Mouse (Mus musculus) liver, embryonic 12.5 days (tissue): Measurements from ENCODE around the gene Lpar3. TPM values are rescaled to one million over a fixed set of nuclear protein-coding genes. Genes with fewer than 3 reads are reported as not detected.
"Not testable (repeated sequence)": the region's sequence is repeated elsewhere in the genome, so short reads cannot be mapped to it uniquely, and the experiment has no call there.

Source experiments
- ATAC-seq: fragments of 200-750 bp; cut with Nextera tagmentation; 2 replicates; pipeline ENCODE4 v1.8.0; 2017; ENCODE audit warnings: moderate number of reproducible peaks, mild to moderate bottlenecking, moderate library complexity
- H3K27ac ChIP-seq: fragments of 300-500 bp; sonication (generic); 2 replicates; pipeline ENCODE4 v1.5.1; 2016; ENCODE audit warnings: mild to moderate bottlenecking
- H3K27me3 ChIP-seq: fragments of 300-500 bp; sonication (generic); replicated peaks from 2 replicates; pipeline ENCODE4 v1.6.1; 2016; ENCODE audit warnings: mild to moderate bottlenecking, moderate library complexity
- H3K36me3 ChIP-seq: fragments of 300-500 bp; sonication (generic); 2 replicates; pipeline ENCODE4 v1.6.1; 2016; ENCODE audit warnings: mild to moderate bottlenecking, moderate library complexity
- H3K4me1 ChIP-seq: fragments of 300-500 bp; sonication (generic); 2 replicates; pipeline ENCODE4 v1.6.1; 2016
- H3K4me2 ChIP-seq: fragments of 300-500 bp; sonication (generic); 2 replicates; pipeline ENCODE4 v1.6.1; 2016; ENCODE audit warnings: mild to moderate bottlenecking, moderate library complexity
- H3K4me3 ChIP-seq: fragments of 300-500 bp; sonication (generic); 2 replicates; pipeline ENCODE4 v1.5.1; 2016; ENCODE audit warnings: mild to moderate bottlenecking, moderate library complexity
- H3K9ac ChIP-seq: fragments of 300-500 bp; sonication (generic); 2 replicates; pipeline ENCODE4 v1.6.1; 2016; ENCODE audit warnings: mild to moderate bottlenecking, moderate library complexity
- H3K9me3 ChIP-seq: fragments of 300-500 bp; sonication (generic); replicated peaks from 2 replicates; pipeline ENCODE4 v1.6.1; 2016; ENCODE audit warnings: mild to moderate bottlenecking, moderate library complexity
- WGBS: fragments of 180-500 bp; shearing (Covaris S2); methylation state at CpG from one replicate; pipeline ENCODE4 v1.1.7; 2016; ENCODE audit not compliant: insufficient replicate concordance; 5-methylcytosine and 5-hydroxymethylcytosine counted together
- polyA plus RNA-seq: library from polyadenylated mRNA; unstranded; fragments of >200 nt; fragmentation: Nextera tagmentation; extraction: Ambion mirVana; gene quantifications from 2 replicates; pipeline ENCODE4 v1.2.1, GENCODE M21; 2016

Lpar3 gene
- polyA plus RNA-seq, 1 experiment from 2014 or later, result 0.06 TPM

GRCm38 (mm10) chr3:146195153-146195552 lies 25.6 kb upstream of the Lpar3 start:
- WGBS, result 67% methylated on average over 5 of the region's 5 CpGs
- H3K4me1 ChIP-seq, result no peaks in the 10 kb centered on the region
- H3K9me3 ChIP-seq, result no peaks in the 10 kb centered on the region
- H3K27me3 ChIP-seq, result no peaks in the 10 kb centered on the region
- ATAC-seq, result no peak
- H3K4me3 ChIP-seq, result no peak overlapping the region
- no peak overlapping the region for H3K4me2 ChIP-seq
- no peaks in the 10 kb centered on the region for H3K36me3 ChIP-seq
- H3K9ac ChIP-seq, result no peak overlapping the region
- H3K27ac ChIP-seq, result no peak overlapping the region

DNA sequence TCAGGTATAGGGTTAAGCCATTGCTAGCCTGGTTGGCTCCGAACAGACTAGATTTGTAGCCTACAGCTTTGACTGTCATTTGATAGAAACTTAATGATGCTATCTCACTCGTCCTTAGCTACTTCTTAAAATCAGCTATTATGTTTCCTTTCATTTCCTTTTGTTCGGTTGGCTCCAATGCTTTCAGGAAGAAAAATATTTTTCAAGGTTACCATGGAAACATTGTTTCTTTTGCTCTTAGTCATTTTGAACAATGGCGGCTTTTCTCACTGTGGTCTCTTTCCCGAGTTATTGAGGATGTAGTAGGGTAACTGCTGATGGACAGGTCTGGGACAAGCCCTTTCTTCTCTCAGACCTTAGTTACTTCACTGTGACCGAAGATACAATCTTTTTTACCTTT lies 24.5 kb upstream of the Lpar3 start:
- H3K4me3 ChIP-seq, result no peak overlapping the region
- no peak overlapping the region for H3K4me2 ChIP-seq
- no peak for ATAC-seq
- H3K36me3 ChIP-seq, result no peaks in the 10 kb centered on the region
- WGBS, result 56% methylated on average over 6 of the region's 6 CpGs
- H3K9ac ChIP-seq, result no peak overlapping the region
- no peaks in the 10 kb centered on the region for H3K4me1 ChIP-seq
- no peaks in the 10 kb centered on the region for H3K9me3 ChIP-seq
- H3K27me3 ChIP-seq, result no peaks in the 10 kb centered on the region
- H3K27ac ChIP-seq, result no peak overlapping the region

DNA sequence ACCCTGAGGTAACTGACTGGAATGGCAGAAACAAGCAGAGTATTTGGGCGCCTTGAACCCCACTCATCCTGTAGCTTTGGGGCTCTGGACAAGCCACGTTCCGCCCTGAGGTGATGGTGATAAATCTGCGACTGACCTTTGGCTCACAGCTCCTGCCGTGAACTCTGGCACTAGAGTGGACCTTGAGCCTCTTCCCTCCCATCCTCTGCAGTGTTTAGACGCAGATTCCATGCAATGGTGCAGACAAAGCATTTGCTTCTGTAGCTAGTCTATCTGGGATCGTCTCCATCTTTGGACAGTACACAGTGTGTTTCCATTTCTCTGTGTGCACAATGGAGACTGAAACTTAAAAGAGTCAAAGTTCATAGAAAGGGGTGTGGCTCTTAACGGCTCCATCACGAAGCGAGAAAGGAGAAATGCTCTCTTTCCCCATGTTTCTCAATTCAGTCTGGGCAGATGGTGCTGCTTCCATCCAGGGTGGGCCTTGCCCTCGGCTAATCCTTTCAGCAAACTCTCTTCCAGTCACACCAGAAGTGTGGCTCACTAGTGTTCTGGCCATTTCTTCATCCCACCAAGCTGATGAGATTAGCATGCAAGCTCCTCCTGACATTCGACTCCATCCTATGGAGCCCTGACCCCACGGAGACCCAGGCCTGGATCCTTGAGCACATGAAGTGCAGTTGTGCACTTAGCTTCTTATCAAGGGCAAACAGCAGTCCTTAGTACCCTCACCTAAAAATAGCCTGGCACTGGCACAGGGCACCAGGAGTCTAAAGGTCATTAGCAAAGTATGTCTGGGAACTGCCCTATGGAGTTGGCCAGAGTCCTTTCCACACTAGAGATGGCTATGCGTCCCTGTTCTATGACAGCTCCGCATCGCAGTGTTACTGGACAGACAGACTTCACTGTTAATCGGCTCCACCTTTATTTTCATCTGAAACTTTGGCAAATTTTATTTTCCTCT lies 23.7 kb upstream of the Lpar3 start:
- Histone ChIP-seq H3K9me3 (no peaks in the 10 kb centered on the region), H3K4me1 (no peaks in the 10 kb centered on the region), H3K4me3 (no peak overlapping the region), H3K9ac (no peak overlapping the region), H3K36me3 (no peaks in the 10 kb centered on the region), H3K4me2 (no peak overlapping the region), H3K27me3 (no peaks in the 10 kb centered on the region), H3K27ac (no peak overlapping the region)
- WGBS, result 66% methylated on average over 17 of the region's 17 CpGs
- ATAC-seq, result no peak

GRCm38 (mm10) chr3:146197785-146198184 lies 23.0 kb upstream of the Lpar3 start:
- H3K27ac ChIP-seq, result no peak overlapping the region
- no peak for ATAC-seq
- no peaks in the 10 kb centered on the region for H3K36me3 ChIP-seq
- no peaks in the 10 kb centered on the region for H3K4me1 ChIP-seq
- no peak overlapping the region for H3K9ac ChIP-seq
- H3K9me3 ChIP-seq, result no peaks in the 10 kb centered on the region
- no peaks in the 10 kb centered on the region for H3K27me3 ChIP-seq
- H3K4me3 ChIP-seq, result no peak overlapping the region
- no peak overlapping the region for H3K4me2 ChIP-seq
- 66% methylated on average over 12 of the region's 12 CpGs for WGBS

GRCm38 (mm10) chr3:146198803-146199481 lies 21.8 kb upstream of the Lpar3 start:
- ATAC-seq, result no peak
- H3K4me3 ChIP-seq, result no peak overlapping the region
- H3K27me3 ChIP-seq, result no peaks in the 10 kb centered on the region; the same call in 1 of the 2 replicates
- H3K9ac ChIP-seq, result no peak overlapping the region
- H3K36me3 ChIP-seq, result no peaks in the 10 kb centered on the region
- H3K9me3 ChIP-seq, result no peaks in the 10 kb centered on the region
- no peaks in the 10 kb centered on the region for H3K4me1 ChIP-seq
- 72% methylated on average over 11 of the region's 11 CpGs for WGBS
- H3K27ac ChIP-seq, result no peak overlapping the region
- H3K4me2 ChIP-seq, result no peak overlapping the region

DNA sequence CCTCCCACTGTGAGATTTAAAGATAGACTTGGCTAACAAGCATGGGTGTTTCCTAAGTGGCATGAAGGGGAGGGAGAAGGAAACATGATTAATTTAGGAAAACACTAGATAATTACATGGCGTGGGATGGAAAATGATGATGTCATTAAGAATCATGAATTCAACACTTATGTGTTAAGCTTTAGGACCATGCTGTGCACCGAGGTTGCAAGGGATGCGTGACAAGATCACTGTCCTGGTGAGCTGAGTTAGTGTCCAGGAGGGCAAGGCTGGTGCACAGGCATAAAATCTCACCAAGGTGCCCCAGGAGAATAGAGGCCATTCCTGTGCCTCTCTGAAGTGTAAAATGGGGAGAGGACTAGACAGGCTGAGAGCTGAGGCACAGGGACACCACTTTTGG lies 21.3 kb upstream of the Lpar3 start:
- H3K9ac ChIP-seq, result no peak overlapping the region
- H3K27ac ChIP-seq, result no peak overlapping the region
- no peaks in the 10 kb centered on the region for H3K4me1 ChIP-seq
- WGBS, result 63% methylated on average over 3 of the region's 3 CpGs
- H3K4me3 ChIP-seq, result no peak overlapping the region
- H3K4me2 ChIP-seq, result no peak overlapping the region
- no peaks in the 10 kb centered on the region for H3K36me3 ChIP-seq
- H3K9me3 ChIP-seq, result no peaks in the 10 kb centered on the region
- no peaks in the 10 kb centered on the region; the same call in 1 of the 2 replicates for H3K27me3 ChIP-seq
- no peak for ATAC-seq

GRCm38 (mm10) chr3:146204375-146204774 lies 16.4 kb upstream of the Lpar3 start:
- H3K4me3 ChIP-seq, result no peak overlapping the region
- no peaks in the 10 kb centered on the region for H3K4me1 ChIP-seq
- no peak overlapping the region for H3K4me2 ChIP-seq
- no peaks in the 10 kb centered on the region for H3K36me3 ChIP-seq
- H3K27me3 ChIP-seq, result no peaks in the 10 kb centered on the region; the same call in 1 of the 2 replicates
- H3K27ac ChIP-seq, result no peak overlapping the region
- ATAC-seq, result no peak
- no peak overlapping the region for H3K9ac ChIP-seq
- WGBS, result 38% methylated on average over 2 of the region's 2 CpGs
- no peaks in the 10 kb centered on the region for H3K9me3 ChIP-seq

GRCm38 (mm10) chr3:146205305-146205704 lies 15.5 kb upstream of the Lpar3 start:
- no peak for ATAC-seq
- Histone ChIP-seq H3K9ac (no peak overlapping the region), H3K27me3 (no peaks in the 10 kb centered on the region; the same call in 1 of the 2 replicates), H3K4me2 (no peak overlapping the region), H3K4me1 (no peaks in the 10 kb centered on the region), H3K27ac (no peak overlapping the region), H3K4me3 (no peak overlapping the region), H3K9me3 (no peaks in the 10 kb centered on the region), H3K36me3 (no peaks in the 10 kb centered on the region)
- WGBS, result 54% methylated on average over 11 of the region's 11 CpGs

DNA sequence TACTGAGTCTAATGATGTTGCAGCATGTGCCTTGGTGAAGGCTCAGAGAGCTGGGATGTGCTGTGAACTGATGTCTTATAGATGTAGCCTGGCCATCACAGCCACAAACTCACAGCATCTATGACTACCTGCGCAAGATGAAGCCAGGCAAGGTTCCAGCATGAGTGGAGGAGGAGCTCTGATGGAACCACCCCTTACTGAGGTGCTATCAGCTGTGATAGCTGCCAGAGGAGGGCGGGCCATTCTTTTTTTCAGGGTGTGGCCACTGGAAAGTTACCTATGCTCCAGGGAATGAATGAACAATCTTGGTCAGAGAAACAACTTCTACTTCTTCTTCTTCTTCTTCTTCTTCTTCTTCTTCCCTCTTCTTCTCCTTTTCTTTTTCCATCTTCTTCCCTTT lies 14.1 kb upstream of the Lpar3 start:
- H3K36me3 ChIP-seq, result no peaks in the 10 kb centered on the region
- H3K27ac ChIP-seq, result no peak overlapping the region
- 52% methylated on average over 2 of the region's 2 CpGs for WGBS
- no peak overlapping the region for H3K9ac ChIP-seq
- H3K4me3 ChIP-seq, result no peak overlapping the region
- no peak for ATAC-seq
- H3K9me3 ChIP-seq, result no peaks in the 10 kb centered on the region
- H3K4me2 ChIP-seq, result no peak overlapping the region
- no peaks in the 10 kb centered on the region for H3K4me1 ChIP-seq
- H3K27me3 ChIP-seq, result no peaks in the 10 kb centered on the region; the same call in 1 of the 2 replicates

DNA sequence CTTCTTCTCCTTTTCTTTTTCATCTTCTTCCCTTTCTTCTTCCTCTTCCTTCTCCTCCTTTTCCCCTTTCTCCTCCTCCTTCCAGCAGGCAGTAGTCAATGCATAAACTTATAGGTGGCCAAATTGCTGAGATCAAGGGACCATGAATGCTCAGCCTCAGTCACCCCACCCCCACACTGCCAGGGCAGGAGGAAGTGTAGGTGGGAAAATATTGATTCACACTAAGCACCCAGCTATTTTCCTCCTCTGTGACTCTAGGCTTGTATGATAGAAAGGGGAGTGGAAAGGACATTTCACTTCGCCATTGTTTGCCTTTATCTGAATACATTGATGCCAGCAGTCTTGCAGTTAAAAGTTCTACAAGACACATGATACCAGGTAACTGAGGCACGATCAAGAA lies 13.3 kb upstream of the Lpar3 start:
- Histone ChIP-seq H3K9me3 (no peaks in the 10 kb centered on the region), H3K4me2 (no peak overlapping the region), H3K27me3 (no peaks in the 10 kb centered on the region; the same call in 1 of the 2 replicates), H3K4me1 (no peaks in the 10 kb centered on the region), H3K36me3 (no peaks in the 10 kb centered on the region), H3K4me3 (no peak overlapping the region), H3K9ac (no peak overlapping the region), H3K27ac (no peak overlapping the region)
- 39% methylated on average over 2 of the region's 2 CpGs for WGBS
- no peak for ATAC-seq

- not testable (repeated sequence) for ATAC-seq
These were observed 11.0 kb upstream of the Lpar3 start for GRCm38 (mm10) chr3:146209759-146210158.

DNA sequence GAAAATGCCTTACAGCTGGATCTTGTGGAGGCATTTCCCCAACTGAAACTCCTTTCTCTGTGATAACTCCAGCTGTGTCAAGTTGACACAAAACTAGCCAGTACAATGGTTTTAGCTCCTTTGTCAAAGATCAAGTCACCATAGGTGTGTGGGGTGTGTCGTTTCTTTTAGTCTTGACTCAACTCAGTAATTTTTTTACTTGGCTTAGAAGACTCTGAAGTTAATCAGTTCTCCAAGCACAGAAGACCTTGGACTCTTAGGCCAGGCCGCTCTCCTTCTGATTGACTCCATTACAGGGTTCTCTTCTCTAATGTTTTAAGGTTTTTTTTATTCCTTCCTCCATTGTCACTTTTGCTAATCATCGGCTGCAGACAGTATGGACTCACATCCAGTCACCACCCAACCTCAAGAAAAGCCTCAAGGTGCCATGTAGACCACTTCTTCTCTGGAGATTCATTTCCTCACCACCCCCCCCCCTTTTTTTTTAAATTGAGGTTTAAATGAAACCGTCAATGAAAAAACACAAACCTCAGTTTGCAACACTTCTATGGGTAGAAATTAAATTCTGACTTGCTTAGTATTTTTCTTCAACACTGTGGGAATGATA lies 9.5 kb upstream of the Lpar3 start:
- no peaks in the 10 kb centered on the region for H3K27me3 ChIP-seq
- no peak overlapping the region for H3K9ac ChIP-seq
- no peak overlapping the region for H3K4me3 ChIP-seq
- no peaks in the 10 kb centered on the region for H3K4me1 ChIP-seq
- no peak for ATAC-seq
- H3K27ac ChIP-seq, result no peak overlapping the region
- WGBS, result 68% methylated on average over 4 of the region's 4 CpGs
- H3K4me2 ChIP-seq, result no peak overlapping the region
- H3K36me3 ChIP-seq, result no peaks in the 10 kb centered on the region
- no peaks in the 10 kb centered on the region for H3K9me3 ChIP-seq

More at GRCm38 (mm10) chr3:146209759-146210158, 11.0 kb upstream of the Lpar3 start:
- H3K9me3 ChIP-seq, H3K36me3 ChIP-seq, H3K4me2 ChIP-seq, H3K9ac ChIP-seq, H3K4me1 ChIP-seq, H3K27me3 ChIP-seq, H3K4me3 ChIP-seq, H3K27ac ChIP-seq: not testable (repeated sequence)
- 76% methylated on average over 8 of the region's 8 CpGs for WGBS
